Mouse (Mus musculus): ENCODE data around the gene Gm20671.
"Not testable (repeated sequence)": the region's sequence is repeated elsewhere in the genome, so short reads cannot be mapped to it uniquely, and the experiment has no call there.

GRCm38 (mm10) chr5:32725397-32725796 lies 101.5 kb downstream of the Gm20671 start:
- not testable (repeated sequence) for TF ChIP-seq CTCF, EP300 (IDR thresholded peaks at IDR 0.05)

All from lung, postnatal 0 days (tissue).